Mouse (Mus musculus): ENCODE data around the gene Rptor.

The Rptor gene

DNA sequence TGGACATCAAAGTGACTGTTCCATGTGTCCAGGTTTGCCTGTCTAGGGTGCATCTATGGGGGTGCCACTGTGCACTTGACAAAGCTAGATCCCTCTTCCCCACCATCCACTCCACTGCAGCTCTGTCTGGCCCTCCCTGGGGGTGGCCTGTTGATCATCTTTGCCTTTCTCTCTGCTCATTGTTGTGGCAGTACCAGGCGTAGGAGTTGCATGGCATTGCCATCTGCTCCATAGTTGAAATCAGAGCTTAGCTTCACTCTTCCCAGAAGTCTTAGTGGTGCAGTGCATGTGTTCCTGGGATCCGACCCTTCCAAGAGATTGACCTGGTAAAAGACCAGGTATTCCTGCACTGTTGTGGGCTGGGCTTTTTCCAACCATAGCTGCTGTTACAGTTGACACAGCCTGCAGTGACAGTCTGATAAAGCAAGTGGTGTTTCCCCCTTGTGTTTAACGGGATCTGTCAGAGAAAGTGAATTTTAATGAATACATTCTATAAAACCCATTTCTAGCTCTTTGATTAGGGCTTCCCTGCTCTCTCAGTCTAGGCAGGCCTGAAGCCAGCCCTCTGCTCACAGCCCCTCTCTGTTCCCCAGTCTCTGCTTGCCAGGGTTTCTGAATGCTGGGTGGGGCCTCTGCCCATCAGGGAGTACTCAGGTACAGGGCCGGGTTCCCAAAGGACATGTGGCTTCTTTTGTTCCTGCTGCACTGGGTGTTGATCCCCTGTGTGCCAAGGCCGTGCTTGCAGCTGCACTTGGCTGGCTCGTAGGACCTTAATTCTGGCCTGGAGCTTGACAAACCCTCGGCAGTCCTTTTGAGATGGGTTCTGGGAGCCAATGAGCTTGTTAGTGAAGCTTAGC, 136.5 kb downstream of the Rptor start:
- DNase-seq (ENCODE audit: low spot score): no peak

DNA sequence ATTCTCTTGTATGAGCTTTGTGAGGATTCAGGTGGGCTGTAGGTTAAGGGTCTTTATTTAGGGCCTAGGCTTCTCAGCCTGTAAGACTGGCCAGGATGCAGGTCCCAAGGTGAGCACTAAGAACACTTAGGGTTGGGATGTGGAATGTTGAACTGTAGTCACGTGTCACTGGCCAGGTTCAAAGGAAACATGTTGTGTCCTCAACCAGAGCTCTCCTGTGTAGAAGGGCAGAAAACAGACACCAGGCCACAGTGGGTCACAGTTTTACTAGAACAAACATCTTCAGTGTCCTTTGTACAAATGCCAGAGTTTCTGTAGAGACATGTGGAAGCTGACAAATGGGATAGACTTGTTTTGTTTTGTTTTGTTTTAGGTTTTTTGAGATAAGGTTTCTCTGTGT, 138.7 kb downstream of the Rptor start:
- DNase-seq (ENCODE audit: low spot score): no peak

DNA sequence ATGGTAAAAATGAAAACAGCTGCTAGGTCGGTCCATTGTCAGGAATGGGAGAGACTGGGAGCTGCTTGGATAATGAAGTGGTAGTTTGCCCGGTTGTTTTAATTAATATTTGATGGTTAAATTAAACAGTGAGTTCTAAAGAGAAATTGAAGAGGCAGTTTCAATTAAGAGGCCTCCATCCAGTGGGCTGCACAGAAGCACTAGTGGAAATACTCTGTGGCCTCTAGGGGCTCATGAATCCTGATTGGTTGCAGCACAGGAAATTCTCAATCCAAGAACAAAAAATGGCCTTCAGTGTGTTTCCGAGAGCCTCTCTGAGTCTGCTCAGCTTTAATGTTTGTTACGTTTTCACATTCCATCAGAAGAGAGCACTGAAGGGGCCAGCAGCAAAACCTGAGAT, 141.7 kb downstream of the Rptor start:
- DNase-seq (ENCODE audit: low spot score): no peak

DNA sequence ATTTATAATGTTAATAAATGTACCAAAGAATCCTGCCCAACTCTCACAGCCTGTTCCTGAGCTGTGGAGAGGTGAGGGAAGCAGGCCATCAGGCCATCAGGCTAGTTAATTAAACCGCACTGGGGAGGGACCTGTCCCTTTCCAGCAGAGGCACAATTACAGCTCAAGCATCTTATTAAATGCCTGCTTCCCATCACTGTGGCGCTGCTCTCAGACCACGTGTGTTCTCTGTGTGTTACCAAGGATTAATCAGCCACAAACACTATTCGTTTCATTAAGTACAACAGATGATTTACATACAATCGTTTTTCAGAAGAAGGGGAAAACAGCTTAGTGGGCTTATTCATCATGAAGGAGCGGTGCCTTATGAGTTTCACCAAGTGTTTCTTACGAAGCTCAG, 142.6 kb downstream of the Rptor start:
- DNase-seq (ENCODE audit: low spot score): no peak

DNA sequence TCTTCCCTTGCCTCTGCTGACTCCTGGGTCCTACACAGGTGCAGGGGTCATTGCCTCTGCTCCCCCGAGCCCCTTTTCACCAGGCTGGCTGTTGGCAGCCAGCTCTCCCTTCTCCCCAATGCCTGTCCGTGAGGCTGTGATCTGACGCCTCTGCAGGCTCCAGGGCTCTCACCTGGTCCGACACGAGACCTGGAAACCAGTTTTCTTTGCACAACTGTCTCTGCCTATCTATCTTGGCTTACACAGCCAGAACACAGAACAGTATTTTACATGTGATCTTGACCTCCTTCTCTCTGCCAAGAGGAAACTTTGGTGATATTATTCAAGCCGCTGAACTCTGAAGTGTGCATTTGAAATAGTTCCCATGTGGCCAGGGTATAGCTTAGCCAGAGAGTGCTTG, 151.8 kb downstream of the Rptor start:
- DNase-seq (ENCODE audit: low spot score): no peak

DNA sequence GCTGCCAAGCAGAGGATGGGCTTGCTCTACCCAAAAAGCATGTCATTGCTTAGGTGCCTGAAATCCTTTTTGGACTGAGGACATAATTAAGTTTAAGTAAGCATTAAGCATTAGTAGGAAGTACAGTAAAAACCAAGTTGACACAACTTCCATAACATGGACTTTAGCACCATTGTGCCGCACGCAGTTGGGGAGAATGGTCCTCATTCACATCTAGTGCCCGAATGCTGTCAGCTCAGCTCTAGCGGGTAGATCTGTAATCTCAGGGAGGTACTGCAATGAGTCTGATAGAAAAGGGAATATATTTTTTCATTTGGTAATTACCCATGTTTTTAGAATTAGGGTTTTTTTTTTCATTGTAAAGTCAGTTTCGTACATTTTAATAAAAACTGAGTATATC, 155.5 kb downstream of the Rptor start:
- no peak for DNase-seq (ENCODE audit: low spot score)

DNA sequence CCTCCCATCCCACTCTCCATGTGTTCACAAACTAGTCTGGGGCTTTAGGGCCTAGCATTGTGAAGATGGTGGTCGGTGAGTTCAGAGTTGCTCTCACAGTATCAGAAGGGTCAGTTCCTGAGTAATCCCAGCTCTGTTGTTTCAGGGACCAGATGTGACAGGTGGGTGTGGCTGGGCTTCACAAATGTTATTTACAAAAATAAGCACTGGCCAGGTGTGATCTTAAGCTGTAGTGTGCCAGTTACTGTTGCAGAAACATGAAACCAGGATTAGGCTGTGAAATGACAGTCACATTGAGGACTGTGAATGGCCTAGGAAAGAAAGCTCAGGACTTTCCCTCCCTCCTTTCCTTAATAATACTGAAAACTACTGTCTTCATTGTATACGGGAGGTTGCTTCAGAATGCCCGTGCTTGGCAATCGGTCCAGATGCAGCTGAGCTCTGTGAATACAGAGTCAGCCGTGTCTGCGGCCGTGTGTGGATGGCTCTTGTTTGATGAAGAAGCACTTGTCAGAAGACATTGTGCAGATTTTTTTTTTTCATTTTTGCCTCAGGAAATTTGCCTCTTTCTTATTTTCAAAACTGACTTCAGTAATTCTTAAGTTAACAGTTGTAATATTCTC, 156.1 kb downstream of the Rptor start:
- DNase-seq (ENCODE audit: low spot score): no peak

DNA sequence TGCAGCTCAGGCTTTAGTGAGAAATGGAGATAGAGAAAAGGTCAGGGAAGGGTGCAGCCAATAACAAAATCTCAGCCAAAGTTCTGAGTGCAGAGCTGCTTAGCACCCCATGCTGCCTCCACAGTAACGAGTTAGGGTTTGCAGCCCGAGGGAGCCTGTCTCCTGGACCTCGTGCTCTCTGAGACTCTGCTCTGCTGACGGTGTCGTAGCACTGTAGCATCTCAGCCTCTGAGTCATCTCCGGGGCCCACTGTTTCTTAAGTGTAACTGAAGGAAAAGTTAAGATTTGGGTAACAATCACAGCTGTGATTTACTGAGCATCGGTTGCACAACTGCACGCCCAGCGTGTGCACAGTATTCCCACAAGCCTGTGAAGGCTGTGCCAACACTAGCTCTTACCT, 160.2 kb downstream of the Rptor start:
- DNase-seq (ENCODE audit: low spot score): no peak

DNA sequence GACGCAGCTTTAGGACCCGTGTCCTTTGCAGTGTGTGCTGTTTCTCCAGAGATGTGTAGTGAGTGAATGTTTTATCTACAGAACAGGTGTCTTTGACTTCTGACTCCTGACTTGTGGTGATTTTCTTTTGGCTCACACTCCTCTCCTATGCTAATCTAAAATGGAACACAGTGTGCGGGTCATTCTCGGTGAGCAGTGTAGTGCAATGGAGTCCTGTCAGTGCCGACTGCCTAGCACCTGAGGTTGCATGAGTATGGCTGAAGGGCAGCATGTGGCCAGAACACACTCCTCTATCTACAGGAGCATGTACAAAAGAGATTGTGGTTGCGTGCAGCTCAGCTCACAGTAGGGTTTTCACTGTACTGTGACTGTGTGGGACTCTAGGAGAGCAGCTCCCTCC, 163.3 kb downstream of the Rptor start:
- DNase-seq (ENCODE audit: low spot score): no peak

DNA sequence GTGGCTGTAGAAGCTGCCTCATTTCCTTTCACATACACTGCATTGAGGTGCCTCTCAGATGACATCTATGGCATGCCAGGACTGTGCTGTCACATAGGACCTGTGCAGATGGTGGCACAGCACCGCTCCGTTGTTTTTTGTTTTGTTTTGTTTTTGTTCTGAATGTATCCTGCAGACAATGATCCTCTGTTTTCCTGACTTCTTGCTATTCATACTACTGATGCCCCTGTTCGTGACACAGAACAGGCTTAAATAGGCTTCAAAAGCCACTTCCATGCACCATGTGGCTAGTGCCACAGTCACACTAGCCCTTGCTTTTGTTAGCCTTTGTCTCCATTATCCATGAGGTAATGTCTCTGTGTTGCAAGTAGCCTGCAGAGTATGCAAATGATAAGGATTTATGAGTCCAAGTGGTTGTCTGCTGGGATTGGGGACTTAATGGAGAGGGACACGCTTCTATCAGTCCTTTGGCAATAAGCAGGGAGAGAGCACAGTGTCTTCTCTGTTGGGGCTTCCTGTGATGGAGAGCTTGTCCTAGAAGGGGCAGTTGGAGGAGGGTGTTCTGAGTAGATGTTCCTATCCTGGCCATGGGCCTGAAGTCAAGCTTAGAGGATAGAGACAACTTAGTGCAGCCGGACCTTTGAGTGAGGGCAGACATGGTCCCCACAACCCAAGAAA, 164.2 kb downstream of the Rptor start:
- no peak for DNase-seq (ENCODE audit: low spot score)

DNA sequence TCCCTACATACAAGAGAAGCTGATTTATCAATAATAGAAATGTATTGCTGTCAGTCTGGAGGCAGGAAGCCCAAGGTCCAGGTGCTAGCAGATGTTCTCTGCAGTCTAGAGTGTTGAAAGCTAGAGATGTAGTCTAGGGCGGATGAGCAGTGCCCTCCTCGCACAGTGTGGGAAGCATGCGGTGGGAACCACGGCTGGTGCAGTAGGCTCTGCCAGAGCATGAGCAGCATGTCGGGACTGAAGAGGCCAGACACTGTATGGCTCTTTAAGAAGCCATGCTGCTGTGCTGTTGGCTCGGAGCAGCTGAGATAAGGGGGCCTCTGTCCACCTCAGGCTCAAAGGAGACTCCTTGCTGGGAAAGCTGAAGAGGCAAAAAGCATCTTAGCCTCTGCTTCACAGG, 164.8 kb downstream of the Rptor start:
- no peak for DNase-seq (ENCODE audit: low spot score)

DNA sequence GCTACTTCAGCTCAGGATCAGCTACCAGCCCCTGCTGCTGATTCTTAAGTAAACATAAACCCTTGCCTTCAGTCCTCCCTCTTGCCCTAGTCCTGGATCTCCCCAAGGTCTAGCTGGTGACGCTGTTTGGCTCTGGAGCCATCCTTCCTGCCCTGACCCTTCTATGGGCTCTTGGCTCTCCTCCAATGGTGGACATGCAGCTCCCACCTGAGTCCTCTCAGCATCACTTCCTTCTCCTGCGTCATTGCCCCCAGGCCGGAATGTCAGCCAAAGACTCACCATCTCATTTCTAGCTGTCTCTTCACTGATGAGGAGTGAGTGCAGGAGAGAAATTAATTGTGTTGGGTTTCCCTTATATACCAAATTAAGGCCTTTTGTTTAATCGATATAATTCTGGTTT, 165.8 kb downstream of the Rptor start:
- DNase-seq (ENCODE audit: low spot score): no peak

DNA sequence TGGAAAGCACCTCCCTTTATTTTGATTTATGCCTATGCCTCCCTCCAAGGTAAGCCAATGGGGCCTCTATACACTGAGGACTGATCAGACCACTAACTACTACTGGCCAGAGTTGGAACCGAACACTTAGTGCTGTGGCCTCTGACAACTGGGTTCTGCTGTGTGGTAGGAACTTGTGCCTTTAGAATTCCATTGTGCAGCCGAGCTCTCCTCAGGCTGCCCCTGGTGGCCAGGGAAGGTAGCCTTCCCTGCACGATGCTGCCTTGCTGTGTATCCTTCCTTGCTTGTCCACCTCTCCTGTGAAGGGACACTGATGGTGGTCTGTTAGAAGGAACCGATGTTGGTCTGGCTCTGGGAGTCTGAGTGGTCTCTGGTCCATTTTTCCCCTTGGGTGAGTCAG, 167.0 kb downstream of the Rptor start:
- no peak for DNase-seq (ENCODE audit: low spot score)

DNA sequence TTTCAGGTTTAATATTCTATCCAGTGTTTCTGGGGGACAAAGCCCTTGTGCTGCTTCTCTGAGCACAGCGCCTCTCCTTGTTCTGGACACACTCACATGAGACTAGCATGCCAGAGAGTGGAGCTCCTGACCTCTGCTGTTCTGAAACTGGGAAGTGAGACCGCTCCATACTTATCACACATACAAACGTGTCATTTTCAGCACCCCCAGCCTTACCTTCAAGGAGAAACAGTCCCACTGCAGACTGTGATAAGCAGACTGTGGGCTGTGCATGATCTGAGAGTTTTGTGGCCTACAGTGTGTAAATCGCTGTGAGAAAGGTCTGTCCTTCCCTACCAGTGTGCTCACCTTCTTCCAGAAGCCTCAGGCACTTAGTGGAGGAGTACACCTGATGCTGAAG, 168.3 kb downstream of the Rptor start:
- no peak for DNase-seq (ENCODE audit: low spot score)

DNA sequence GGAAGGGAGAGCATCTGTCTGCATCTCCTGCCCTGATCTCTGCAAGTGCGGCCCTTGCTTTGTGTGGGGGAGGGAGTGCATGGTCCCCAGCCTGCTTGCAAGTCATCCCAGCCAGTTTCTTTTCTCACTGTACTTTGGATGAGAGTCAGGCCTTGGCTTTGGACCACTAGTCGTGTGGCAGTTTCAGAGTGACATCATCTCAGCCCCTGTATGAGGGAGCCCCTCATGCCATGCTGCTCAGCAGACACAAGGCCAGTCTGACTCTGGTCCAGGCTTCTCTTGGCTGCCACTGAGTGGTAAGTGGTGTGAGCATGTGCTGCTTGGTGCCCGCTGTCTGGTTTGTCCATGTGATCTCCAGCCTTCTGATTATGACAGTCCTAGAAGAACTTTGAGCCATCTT, 170.2 kb downstream of the Rptor start:
- DNase-seq (ENCODE audit: low spot score): no peak

DNA sequence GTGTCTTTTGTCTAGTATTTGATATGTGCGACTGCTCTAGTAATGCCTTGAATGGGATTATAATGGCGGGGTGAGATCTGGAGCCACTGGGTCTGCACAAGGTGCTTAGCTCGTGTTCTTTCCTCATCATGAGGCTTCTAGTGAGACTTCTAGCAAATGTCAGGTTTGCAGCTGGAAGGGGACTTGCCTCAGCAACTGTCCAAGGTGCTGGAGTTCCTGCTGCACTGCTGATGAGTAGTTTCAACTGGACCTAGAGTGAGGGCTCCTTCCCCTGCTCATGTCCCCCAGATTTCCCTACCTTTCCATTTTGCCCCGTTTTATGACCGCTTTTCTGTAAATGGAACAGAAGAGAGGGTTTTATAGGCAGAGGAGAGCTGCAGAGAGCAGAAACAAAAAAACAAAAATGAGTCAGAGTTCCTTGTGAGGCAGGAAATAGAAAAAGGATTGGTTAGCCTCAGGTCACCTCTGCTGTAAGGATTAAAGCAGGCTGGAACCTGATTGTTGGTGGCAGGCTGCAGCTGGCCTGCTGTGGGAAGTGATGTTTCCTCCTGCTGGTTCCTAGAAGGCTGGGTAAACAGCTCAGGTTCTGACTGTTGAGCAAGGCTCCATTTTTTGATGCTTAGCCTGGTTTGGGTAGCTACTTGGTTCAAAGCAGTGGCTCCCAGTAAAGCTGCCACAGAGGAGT, 172.5 kb downstream of the Rptor start:
- no peak for DNase-seq (ENCODE audit: low spot score)

DNA sequence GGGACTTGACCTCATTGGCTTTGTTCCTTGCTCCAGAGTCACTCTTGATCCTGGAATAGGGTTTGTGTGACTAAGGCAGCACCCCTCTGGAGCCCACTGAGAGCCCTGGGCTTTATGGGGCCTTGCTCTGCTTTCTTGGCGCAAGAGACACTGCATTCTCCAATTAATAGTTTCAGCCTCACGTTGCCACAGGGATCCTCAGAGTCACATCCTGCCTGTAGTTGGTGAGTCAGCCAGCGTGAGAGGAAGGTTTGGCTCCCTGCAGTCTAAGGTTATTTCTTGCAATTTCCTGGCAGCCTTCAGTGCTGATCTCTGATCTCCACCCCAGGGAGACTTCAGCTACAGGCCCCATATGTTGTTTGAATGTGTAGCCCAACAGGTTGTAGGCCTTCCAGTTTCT, 174.5 kb downstream of the Rptor start:
- no peak for DNase-seq (ENCODE audit: low spot score)

DNA sequence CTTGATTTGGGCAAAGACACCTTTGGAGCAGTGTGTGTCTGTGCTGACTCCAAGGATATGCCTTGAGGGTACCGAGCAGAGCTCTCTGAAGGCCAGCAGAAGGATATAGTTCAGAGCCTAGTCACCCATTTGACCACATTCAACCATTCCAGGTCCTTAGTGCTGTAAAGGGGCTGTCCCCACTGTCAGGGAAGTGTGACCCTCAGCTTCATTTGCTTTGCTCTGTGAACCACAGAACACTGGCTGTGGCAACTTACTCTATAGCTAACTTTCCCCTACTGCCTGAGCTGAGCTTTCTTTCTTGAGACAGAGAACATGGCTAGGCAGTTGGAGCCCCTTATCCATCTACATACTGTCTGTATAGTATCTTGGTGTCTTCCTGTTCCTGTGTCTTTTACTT, 175.2 kb downstream of the Rptor start:
- DNase-seq (ENCODE audit: low spot score): no peak

DNA sequence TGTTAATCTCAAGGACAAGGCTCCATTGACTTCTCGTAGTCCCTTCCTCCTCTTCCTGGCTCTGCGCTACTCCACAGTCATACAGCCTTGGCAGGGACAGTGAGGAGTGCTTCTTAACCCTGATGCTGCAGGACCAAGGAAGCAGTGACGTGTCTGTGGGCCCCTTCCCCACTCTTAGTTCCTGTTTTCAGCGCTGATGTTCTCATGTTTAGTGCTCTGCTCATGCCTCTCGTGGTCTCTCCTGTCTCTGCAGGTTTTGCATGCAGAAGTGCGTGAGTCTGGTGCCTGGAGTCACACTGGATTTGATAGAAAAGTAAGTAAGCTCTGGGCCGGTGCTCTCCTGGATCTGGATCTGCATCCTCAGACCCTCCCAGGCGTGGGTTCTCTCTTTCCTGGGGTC, 177.6 kb downstream of the Rptor start:
- no peak for DNase-seq (ENCODE audit: low spot score)

DNA sequence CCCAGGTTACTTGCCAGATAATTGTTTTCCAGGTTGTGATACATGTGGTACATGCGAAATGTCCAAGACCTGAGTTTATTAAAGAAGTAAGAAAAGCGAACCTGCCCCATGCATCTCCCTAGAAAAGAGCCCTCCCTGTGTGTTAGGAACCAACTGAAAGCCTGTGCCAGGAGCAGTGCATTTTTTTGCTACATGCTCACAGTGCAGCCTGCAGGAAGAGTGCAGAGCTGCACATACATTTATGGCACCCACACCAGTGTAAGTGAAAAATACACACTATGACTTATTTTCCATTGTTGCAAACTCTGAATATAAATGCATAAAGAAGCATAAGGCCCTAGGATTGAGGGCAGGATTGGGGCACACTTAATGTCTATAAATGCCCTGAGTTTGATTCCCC, 178.5 kb downstream of the Rptor start:
- no peak for DNase-seq (ENCODE audit: low spot score)

DNA sequence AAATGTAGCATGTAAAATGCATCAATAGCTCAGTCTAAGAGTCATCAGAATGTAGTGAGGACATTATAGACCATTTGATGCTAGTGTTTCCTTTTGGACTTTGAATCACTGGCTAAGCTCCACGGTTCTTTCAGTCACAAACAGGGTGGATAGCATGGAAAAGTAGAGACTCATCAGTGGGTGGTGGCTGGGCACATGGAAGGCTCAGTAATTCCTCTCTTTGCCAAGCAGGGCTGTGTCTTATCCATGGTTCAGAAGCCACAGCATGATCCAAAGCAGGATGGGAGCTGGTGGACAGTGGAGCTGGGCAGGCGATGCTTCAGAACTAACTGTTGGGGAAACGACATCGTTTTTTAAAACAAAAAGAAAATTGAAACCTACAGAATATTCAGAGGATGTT, 179.0 kb downstream of the Rptor start:
- no peak for DNase-seq (ENCODE audit: low spot score)

DNA sequence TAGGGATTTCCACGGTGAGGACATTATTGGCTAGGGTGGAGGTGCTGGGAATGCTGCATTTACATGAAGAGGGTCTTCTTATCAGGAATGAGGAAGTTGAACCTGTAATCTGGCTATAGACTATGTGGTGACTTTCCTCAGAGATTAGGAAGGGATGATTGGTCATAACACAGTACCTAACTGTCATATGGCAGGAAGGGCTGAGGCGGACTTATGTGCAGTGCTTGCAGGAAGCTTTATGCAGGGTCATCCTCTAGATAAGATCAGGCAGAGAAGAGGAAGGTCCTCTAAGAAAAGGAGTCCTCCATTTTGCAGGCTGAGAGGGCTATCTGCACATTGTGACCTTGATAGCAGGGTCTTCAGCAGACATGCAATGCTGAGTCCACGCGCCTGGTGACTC, 180.9 kb downstream of the Rptor start:
- no peak for DNase-seq (ENCODE audit: low spot score)

Data from spleen, adult 12 weeks (tissue).